Mouse (Mus musculus): ENCODE measurements around the gene Ror1. TPM values are rescaled to one million over a fixed set of nuclear protein-coding genes. Genes with fewer than 3 reads are reported as not detected.
A peak's percentile ranks its signal among the peaks of the same experiment; 100 is the strongest.

Ror1 gene
- polyA plus RNA-seq, 1 experiment from 2014 or later = 0.37 TPM

DNA sequence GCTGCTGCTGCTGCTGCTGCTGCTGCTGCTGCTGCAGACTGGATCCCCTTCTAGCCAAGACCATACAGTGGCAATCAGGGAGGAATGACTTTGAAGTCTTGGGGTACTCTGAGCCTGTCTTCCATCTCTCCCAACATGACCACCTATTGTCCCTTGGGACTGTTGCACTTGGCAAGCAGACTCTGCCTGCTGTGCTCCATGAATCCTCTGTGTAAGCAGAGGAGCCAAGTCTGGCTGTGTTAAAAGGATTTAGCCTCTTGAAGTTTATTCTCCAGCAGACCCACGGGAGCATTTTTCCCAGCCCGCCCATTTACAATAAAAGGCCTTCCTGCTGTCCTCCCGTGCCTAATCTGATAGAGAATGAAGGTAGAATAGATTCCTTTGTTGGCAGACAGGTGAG, 327.2 kb downstream of the Ror1 start:
- no peak overlapping the region for H3K27ac ChIP-seq (ENCODE audit: low read length)
- no peak for ATAC-seq (ENCODE audit: low read depth)
- WGBS (ENCODE audit: insufficient replicate concordance) = 30% methylated on average over 3 of the region's 3 CpGs

GRCm38 (mm10) chr4:100426101-100426500, 330.5 kb downstream of the Ror1 start:
- Histone ChIP-seq H3K9ac (ENCODE audit: low read depth, low read length) (no peak overlapping the region), H3K4me3 (ENCODE audit: low read depth, low read length) (no peak overlapping the region), H3K4me1 (ENCODE audit: control insufficient read depth, low read depth, low read length) (no peaks in the 10 kb centered on the region), H3K27me3 (ENCODE audit: control insufficient read depth, insufficient read depth, low read depth, low read length) (no peaks in the 10 kb centered on the region), H3K27ac (ENCODE audit: low read length) (no peak overlapping the region), H3K9me3 (replicated peaks; ENCODE audit: control insufficient read depth, low read length) (no peaks in the 10 kb centered on the region), H3K36me3 (ENCODE audit: control insufficient read depth, insufficient read depth) (no peaks in the 10 kb centered on the region), H3K4me2 (ENCODE audit: low read depth, low read length) (no peak overlapping the region)
- no peak for ATAC-seq (ENCODE audit: low read depth)
- 87% methylated on average over 1 of the region's 1 CpGs for WGBS (ENCODE audit: insufficient replicate concordance)

More for the DNA sequence above, 327.2 kb downstream of the Ror1 start:
- Histone ChIP-seq H3K27me3 (ENCODE audit: control insufficient read depth, insufficient read depth, low read depth, low read length) (no peaks in the 10 kb centered on the region), H3K4me1 (ENCODE audit: control insufficient read depth, low read depth, low read length) (no peaks in the 10 kb centered on the region), H3K36me3 (ENCODE audit: control insufficient read depth, insufficient read depth) (no peaks in the 10 kb centered on the region), H3K4me3 (ENCODE audit: low read depth, low read length) (no peak overlapping the region), H3K4me2 (ENCODE audit: low read depth, low read length) (no peak overlapping the region), H3K9ac (ENCODE audit: low read depth, low read length) (no peak overlapping the region), H3K9me3 (replicated peaks; ENCODE audit: control insufficient read depth, low read length) (no peaks in the 10 kb centered on the region)

- H3K4me2 ChIP-seq (ENCODE audit: low read depth, low read length) = no peak overlapping the region
- WGBS (ENCODE audit: insufficient replicate concordance) = 35% methylated on average over 2 of the region's 2 CpGs
- H3K4me3 ChIP-seq (ENCODE audit: low read depth, low read length) = no peak overlapping the region
- no peaks in the 10 kb centered on the region for H3K36me3 ChIP-seq (ENCODE audit: control insufficient read depth, insufficient read depth)
- no peak overlapping the region for H3K9ac ChIP-seq (ENCODE audit: low read depth, low read length)
- no peaks in the 10 kb centered on the region for H3K27me3 ChIP-seq (ENCODE audit: control insufficient read depth, insufficient read depth, low read depth, low read length)
- no peaks in the 10 kb centered on the region for H3K9me3 ChIP-seq (replicated peaks; ENCODE audit: control insufficient read depth, low read length)
- H3K27ac ChIP-seq (ENCODE audit: low read length) = no peak overlapping the region
- no peak for ATAC-seq (ENCODE audit: low read depth)
- H3K4me1 ChIP-seq (ENCODE audit: control insufficient read depth, low read depth, low read length) = no peaks in the 10 kb centered on the region
These were observed 333.8 kb downstream of the Ror1 start for GRCm38 (mm10) chr4:100429371-100429900.

GRCm38 (mm10) chr4:100435281-100436168, 339.9 kb downstream of the Ror1 start:
- no peak for ATAC-seq (ENCODE audit: low read depth)

GRCm38 (mm10) chr4:100436169-100436547, 340.6 kb downstream of the Ror1 start:
- Histone ChIP-seq H3K9me3 (replicated peaks; ENCODE audit: control insufficient read depth, low read length) (no peaks in the 10 kb centered on the region), H3K9ac (ENCODE audit: low read depth, low read length) (no peak overlapping the region), H3K4me3 (ENCODE audit: low read depth, low read length) (no peak overlapping the region), H3K27me3 (ENCODE audit: control insufficient read depth, insufficient read depth, low read depth, low read length) (no peaks in the 10 kb centered on the region), H3K4me1 (ENCODE audit: control insufficient read depth, low read depth, low read length) (no peaks in the 10 kb centered on the region), H3K27ac (ENCODE audit: low read length) (no peak overlapping the region), H3K36me3 (ENCODE audit: control insufficient read depth, insufficient read depth) (no peaks in the 10 kb centered on the region), H3K4me2 (ENCODE audit: low read depth, low read length) (no peak overlapping the region)
- no peak for ATAC-seq (ENCODE audit: low read depth)
- WGBS (ENCODE audit: insufficient replicate concordance) = 57% methylated on average over 4 of the region's 4 CpGs

More at GRCm38 (mm10) chr4:100435281-100436168, 339.9 kb downstream of the Ror1 start:
- no peak overlapping the region for H3K27ac ChIP-seq (ENCODE audit: low read length)
- H3K4me3 ChIP-seq (ENCODE audit: low read depth, low read length) = no peak overlapping the region
- H3K27me3 ChIP-seq (ENCODE audit: control insufficient read depth, insufficient read depth, low read depth, low read length) = no peaks in the 10 kb centered on the region
- no peaks in the 10 kb centered on the region for H3K9me3 ChIP-seq (replicated peaks; ENCODE audit: control insufficient read depth, low read length)
- no peaks in the 10 kb centered on the region for H3K36me3 ChIP-seq (ENCODE audit: control insufficient read depth, insufficient read depth)
- H3K4me2 ChIP-seq (ENCODE audit: low read depth, low read length) = no peak overlapping the region
- WGBS (ENCODE audit: insufficient replicate concordance) = 52% methylated on average over 8 of the region's 8 CpGs
- H3K4me1 ChIP-seq (ENCODE audit: control insufficient read depth, low read depth, low read length) = no peaks in the 10 kb centered on the region
- no peak overlapping the region for H3K9ac ChIP-seq (ENCODE audit: low read depth, low read length)

GRCm38 (mm10) chr4:100446897-100447296, 351.3 kb downstream of the Ror1 start:
- Histone ChIP-seq H3K4me3 (ENCODE audit: low read depth, low read length) (no peak overlapping the region), H3K36me3 (ENCODE audit: control insufficient read depth, insufficient read depth) (no peaks in the 10 kb centered on the region), H3K9ac (ENCODE audit: low read depth, low read length) (no peak overlapping the region), H3K27ac (ENCODE audit: low read length) (no peak overlapping the region), H3K4me1 (ENCODE audit: control insufficient read depth, low read depth, low read length) (no peaks in the 10 kb centered on the region), H3K9me3 (replicated peaks; ENCODE audit: control insufficient read depth, low read length) (no peaks in the 10 kb centered on the region), H3K27me3 (ENCODE audit: control insufficient read depth, insufficient read depth, low read depth, low read length) (no peaks in the 10 kb centered on the region), H3K4me2 (ENCODE audit: low read depth, low read length) (no peak overlapping the region)
- 21% methylated on average over 3 of the region's 3 CpGs for WGBS (ENCODE audit: insufficient replicate concordance)
- no peak for ATAC-seq (ENCODE audit: low read depth)

GRCm38 (mm10) chr4:100462493-100463120, 367.0 kb downstream of the Ror1 start:
- no peak overlapping the region for H3K4me3 ChIP-seq (ENCODE audit: low read depth, low read length)
- no peaks in the 10 kb centered on the region for H3K36me3 ChIP-seq (ENCODE audit: control insufficient read depth, insufficient read depth)
- H3K27me3 ChIP-seq (ENCODE audit: control insufficient read depth, insufficient read depth, low read depth, low read length) = no peaks in the 10 kb centered on the region
- no peak overlapping the region for H3K9ac ChIP-seq (ENCODE audit: low read depth, low read length)
- H3K27ac ChIP-seq (ENCODE audit: low read length) = no peak overlapping the region
- no peaks in the 10 kb centered on the region for H3K9me3 ChIP-seq (replicated peaks; ENCODE audit: control insufficient read depth, low read length)
- no peak overlapping the region for H3K4me2 ChIP-seq (ENCODE audit: low read depth, low read length)
- no peak for ATAC-seq (ENCODE audit: low read depth)
- WGBS (ENCODE audit: insufficient replicate concordance) = 52% methylated on average over 9 of the region's 9 CpGs
- no peaks in the 10 kb centered on the region for H3K4me1 ChIP-seq (ENCODE audit: control insufficient read depth, low read depth, low read length)

DNA sequence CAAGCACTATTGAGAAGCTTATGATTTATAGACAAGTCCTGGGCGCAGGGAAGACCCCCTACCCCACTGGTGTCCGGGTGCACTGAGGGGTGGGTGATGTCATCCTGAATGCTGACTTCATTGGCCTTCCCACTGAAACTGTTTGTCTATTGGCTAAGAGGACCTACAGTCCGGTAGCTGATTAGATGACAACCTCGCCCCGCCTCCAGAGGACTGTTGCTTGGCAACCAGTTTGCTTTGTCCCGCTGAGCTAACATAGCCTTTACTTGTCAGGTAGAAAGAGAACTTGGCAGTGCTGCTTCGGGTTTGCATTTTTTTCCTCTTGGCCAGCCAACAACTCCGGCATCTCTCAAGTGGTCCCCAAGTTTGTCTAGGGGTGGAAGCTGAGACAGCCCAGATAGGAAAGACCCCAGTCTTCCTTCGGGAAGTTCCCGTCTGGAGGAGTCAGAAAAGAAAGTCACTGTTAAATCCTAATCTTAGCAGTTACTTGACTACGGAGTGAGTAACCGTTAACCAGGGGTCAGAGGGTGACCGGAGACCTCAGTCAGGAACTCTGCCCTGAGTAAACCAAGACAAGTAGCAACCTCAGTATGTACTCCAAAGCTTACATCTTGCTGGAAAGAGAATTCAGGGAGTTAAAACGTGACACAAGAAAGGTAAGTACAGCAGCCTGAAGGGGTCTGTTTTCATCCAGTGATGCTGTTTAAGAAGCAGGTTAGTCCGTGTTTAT, 383.2 kb downstream of the Ror1 start, which contains the start of gene Ube2u:
Ube2u (plus strand) TSS at position 258 of the 730 bp plus-strand sequence.
- H3K9ac ChIP-seq (ENCODE audit: low read depth, low read length) = no peak within 1 kb of the TSS

More for the DNA sequence above, 383.2 kb downstream of the Ror1 start, which contains the start of gene Ube2u:
- 31% methylated on average over 15 of the region's 15 CpGs for WGBS (ENCODE audit: insufficient replicate concordance)
- Histone ChIP-seq H3K4me2 (ENCODE audit: low read depth, low read length) (peak within 1 kb of the TSS; percentile 41), H3K36me3 (ENCODE audit: control insufficient read depth, insufficient read depth) (no peaks in the 10 kb centered on the region), H3K4me3 (ENCODE audit: low read depth, low read length) (peak within 1 kb of the TSS; percentile 31; the same call in 1 of the 2 replicates), H3K9me3 (replicated peaks; ENCODE audit: control insufficient read depth, low read length) (no peaks in the 10 kb centered on the region), H3K4me1 (ENCODE audit: control insufficient read depth, low read depth, low read length) (no peaks in the 10 kb centered on the region), H3K27ac (ENCODE audit: low read length) (no peak within 1 kb of the TSS), H3K27me3 (ENCODE audit: control insufficient read depth, insufficient read depth, low read depth, low read length) (no peaks in the 10 kb centered on the region)
- ATAC-seq (ENCODE audit: low read depth) = peak; percentile 61; the same call in 1 of the 2 replicates

Measured in liver, embryonic 16.5 days (tissue).